Mouse (Mus musculus) adrenal gland, adult 2 months (tissue): ENCODE data around the gene Tsen54. TPM values are rescaled to one million over a fixed set of nuclear protein-coding genes. Genes with fewer than 3 reads are reported as not detected.
A peak's percentile ranks its signal among the peaks of the same experiment; 100 is the strongest.
"Not testable (repeated sequence)": the region's sequence is repeated elsewhere in the genome, so short reads cannot be mapped to it uniquely, and the experiment has no call there.

ENCODE experiments used
- DNase-seq: peaks from one replicate; pipeline ENCODE4 v3.0.0; 2021
- polyA plus RNA-seq: library from polyadenylated mRNA; depleted of rRNA; stranded (reverse); fragments of >200 nt; gene quantifications from 2 replicates; pipeline ENCODE4 v1.2.3, GENCODE M21; 2012
- total RNA-seq, 2 experiments: library from RNA; stranded (reverse); gene quantifications; 2 replicates each; pipeline ENCODE4 v1.2.3; 2021

Tsen54 gene
- total and polyA plus RNA-seq, 3 experiments: 15.8 to 43.9 (median 20.7) TPM

GRCm38 (mm10) chr11:115829036-115829435, 14.5 kb downstream of the Tsen54 start:
- no peak for DNase-seq

- DNase-seq: no peak
These were observed 16.2 kb downstream of the Tsen54 start for GRCm38 (mm10) chr11:115830550-115831325.

DNA sequence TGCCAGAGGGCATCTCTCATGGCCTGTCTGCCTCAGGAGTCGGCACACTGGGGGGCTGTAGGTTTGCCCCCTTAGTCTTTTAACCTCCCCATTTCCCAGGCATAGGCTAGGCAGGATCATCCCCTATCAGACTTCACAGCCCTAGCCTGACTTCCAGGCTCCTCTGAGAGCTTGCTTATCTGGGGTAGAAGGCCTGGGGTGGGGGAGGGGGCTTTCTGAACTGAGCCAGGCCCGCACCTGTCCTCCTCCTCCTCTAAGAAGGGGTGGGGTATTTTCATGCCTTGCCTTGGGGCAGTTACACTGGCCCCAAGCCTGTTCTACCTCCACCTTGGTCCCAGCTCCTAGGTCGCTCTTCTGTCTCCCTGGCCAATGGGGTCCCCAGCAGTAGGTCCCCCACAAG, 17.0 kb downstream of the Tsen54 start:
- no peak for DNase-seq

- no peak for DNase-seq
These were observed 17.5 kb downstream of the Tsen54 start for GRCm38 (mm10) chr11:115832064-115832463.

DNA sequence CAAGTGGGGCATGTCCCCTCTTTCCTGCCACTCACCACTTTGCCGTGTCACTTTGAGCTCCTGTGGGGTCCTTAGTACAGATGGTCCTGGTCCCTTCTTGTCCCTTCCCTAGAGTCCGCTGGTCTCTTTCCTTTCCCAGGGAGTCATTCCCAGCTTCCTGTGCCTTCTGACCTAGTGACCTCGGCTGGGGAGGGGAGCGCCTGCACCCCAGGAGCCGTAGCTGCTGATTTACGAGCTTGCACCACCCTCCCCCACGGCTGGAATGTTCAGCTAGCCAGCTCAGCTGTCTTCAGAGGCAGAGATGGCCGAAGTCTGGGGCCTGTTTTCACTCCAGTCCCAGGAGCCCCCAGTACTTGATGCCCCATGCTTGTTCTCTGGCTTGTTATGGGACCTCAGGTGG, 18.0 kb downstream of the Tsen54 start:
- DNase-seq: peak; percentile 63

DNA sequence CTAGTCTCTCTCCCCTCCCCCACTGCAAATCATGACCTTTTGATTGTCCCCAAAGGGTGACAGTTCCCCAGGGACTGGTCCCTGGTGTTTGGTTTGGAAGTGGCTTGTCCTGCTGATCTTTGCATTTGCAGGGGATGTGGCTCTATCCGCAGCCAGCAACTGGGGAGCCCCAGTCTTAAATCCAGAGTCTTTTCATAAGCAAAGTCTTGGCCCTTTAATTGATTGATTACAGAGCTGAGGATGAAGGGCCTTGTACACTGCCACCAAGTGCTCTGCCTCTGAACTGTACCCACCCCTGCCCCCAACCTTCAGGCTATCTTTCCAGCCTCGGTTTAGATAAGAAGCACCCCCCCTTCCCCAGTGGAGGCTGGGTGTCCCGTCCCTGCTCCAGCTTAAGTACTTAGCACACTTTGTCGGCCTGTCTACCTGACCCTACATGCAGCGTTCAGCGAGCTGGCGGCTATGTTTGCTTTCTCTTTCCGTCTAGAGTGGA, 18.5 kb downstream of the Tsen54 start:
- DNase-seq: no peak

- no peak for DNase-seq
These were observed 19.5 kb downstream of the Tsen54 start for GRCm38 (mm10) chr11:115834033-115834432.

GRCm38 (mm10) chr11:115836656-115837395, 22.3 kb downstream of the Tsen54 start:
- no peak for DNase-seq

DNA sequence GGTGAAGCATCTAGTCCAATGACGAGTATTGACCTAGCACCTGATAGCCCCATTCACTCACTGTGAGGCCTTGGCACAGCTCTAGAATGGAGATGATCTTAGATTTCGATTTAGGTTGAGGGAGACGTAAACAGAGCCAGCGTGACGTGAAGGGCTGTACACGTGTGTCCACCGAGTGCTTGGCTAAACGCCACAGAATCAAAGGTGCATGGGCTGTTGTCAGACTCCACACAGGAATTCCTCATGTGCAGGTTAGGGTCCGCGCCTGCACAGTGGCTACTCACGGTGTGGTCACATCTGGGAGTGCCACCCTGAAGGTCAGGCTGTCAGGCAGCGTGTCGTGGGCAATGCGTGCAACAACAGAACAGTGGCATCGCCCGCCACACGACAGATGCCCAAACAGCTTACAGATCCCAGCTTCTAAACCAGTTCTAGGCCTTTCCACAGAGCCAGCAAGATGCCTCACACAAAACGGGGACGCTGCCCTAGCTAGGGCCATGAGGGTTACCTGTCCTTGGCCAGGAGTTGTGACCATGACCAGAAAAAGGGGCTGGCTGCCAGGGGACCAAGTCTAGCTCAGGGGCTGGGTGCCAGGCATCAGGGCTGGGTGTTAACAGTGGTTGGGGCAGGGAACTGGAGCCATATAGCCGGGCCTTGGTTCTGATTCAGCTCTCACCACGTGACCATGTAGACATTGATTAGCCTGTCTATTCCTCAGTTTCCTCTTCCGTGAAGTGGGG, 23.3 kb downstream of the Tsen54 start:
- DNase-seq: no peak

DNA sequence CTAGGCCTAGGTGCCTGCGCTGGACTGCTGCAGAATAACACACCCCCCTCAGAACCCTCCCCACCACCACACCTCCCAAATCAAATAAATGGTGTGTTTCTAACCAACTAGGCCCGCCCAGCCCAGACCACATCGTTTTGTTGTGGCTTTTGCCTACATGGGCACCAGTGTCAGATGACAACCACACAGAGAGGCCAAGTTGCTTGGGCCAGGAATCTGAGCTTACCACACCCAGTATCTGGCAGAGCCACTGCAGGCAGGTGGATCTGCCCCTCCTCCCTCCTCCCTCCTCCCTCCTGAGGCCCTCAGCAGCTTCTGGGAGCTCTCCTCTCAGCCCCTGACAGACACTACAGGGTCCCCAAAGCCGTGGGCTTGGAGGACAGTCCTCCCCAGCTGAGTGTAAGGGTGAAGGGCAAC, 24.4 kb downstream of the Tsen54 start:
- no peak for DNase-seq

- no peak for DNase-seq
These were observed 25.2 kb downstream of the Tsen54 start for GRCm38 (mm10) chr11:115839732-115840131.

DNA sequence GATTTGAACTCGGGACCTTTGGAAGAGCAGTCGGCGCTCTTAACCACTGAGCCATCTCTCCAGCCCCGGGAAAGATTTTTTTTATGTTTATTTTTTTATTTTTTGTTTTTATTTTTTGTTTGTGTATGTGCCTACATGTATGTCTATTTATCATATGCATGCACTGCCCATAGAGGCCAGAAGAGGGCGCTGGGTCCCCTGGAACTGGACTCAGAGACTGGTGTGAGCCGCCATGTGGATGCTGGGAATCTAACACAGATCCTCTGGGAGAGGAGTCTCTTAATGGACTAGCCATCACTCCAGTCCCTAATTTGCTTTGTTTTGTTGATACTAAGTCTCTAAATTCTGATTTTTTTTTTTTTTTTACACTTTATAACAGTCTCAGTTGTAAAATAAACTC, 26.5 kb downstream of the Tsen54 start:
- DNase-seq: no peak

GRCm38 (mm10) chr11:115841961-115842550, 27.5 kb downstream of the Tsen54 start:
- DNase-seq: peak; percentile 37

DNA sequence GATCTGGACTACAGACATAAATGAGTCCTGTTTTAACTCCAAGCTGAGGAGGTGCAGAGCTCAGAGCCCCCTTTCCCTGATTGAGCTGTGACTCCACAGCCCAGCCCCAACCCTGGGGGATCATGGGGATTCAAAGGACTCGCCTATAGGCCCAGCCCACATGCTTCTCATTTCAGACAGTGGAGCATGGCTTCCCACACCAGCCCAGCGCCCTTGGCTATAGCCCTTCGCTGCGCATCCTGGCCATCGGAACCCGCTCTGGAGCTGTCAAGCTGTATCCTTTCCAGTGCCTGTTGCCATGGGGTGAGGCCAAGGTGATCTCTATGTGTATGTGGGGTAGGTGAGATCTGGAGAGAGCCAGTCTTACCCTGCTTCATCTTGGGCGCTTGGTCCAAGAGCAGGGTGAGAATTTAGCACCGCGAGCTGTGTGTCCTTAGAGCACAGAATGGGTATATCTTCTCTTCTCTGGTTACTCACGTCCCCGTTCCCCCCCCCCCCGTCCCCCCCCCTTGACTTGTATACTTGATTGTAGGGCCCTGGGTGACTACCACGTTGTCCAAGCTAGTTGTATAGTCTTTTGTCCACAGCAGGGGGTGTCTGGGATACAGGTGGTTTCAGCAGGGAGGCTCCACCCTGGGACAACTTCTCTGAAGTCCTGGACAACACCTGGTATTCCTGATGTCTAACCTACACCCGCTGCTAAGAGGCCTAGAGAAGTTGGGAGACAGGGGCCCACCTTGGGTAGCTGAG, 28.8 kb downstream of the Tsen54 start:
- no peak for DNase-seq

- no peak for DNase-seq
These were observed 29.3 kb downstream of the Tsen54 start for GRCm38 (mm10) chr11:115843891-115844239.

DNA sequence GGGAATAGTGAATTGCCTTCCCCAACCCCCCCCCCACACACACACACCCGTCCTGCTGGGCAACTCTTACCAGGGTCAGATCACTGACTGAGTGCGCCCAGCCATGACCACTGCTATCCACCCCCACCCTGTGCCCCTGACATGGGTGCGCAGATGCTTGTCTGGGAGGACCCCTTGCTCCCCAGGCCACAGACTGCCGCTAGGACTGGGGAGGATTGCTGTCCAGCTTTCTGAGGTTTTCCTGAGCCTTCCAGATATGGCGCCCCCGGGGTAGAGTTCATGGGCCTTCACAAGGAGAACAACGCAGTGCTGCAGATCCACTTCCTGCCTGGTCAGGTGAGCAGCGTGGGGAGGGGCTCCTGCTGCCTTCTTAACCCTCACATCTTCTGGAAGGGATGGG, 29.7 kb downstream of the Tsen54 start:
- DNase-seq: no peak

DNA sequence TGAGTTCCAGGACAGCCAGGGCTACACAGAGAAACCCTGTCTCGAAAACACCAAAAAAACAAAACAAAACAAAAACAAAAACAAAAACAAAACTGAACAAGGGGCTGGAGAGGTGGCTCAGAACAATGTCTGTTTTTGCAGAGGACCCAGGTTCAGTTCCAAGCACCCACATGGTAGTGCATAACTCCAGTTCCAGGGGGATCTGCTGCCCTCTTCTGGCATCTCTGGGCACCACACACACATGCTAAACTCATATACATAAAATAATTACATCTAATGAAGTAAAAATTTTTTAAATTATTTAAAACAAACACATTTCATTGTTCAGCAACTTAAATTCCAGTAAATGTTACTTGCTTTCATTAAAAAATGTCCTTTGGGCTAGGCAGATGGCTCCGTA, 31.3 kb downstream of the Tsen54 start:
- DNase-seq: no peak

GRCm38 (mm10) chr11:115854674-115855073, 40.1 kb downstream of the Tsen54 start:
- DNase-seq: no peak

DNA sequence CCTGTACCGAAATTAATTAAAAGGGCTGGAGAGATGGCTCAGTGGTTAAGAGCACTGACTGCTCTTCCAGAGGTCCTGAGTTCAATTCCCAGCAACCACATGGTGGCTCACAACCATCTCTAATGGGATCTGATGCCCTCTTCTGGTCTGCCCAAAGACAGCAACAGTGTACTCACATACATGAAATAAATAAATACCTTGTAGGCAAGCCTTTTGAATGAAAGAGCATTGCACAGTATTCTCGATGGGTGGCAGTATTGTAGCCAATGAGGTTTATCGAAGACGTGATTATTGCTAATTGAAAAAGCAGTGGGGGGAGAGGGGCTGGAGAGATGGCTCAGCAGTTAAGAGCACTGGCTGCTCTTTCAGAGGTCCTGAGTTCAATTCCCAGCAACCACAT, 42.6 kb downstream of the Tsen54 start:
- not testable (repeated sequence) for DNase-seq

- no peak for DNase-seq
These were observed 43.4 kb downstream of the Tsen54 start for GRCm38 (mm10) chr11:115857936-115858335.

DNA sequence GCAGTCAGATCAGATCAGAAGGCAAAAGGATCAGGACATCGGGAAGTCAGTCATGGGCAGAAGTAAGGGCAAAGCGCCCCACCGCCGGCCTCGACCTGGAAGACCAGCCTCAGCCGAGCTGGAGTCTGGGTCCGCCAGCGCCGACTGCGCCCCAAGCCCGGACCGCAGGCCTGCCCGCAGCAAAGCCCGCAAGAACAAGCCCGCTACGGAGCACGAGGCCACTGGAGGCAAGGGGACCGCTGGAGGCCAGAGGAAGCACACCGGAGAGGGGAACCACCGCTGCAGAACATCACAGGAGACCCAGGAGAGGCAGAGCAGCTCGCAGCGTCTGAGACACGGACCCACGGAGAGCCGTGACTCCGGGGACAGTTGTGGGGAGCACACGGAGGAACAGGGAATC, 43.8 kb downstream of the Tsen54 start, which contains the start of gene Myo15b:
TSS of gene Myo15b (plus strand) at position 53 of the 400 bp plus-strand sequence.
- DNase-seq: no peak
